Mouse (Mus musculus) liver, adult 2 months (tissue): ENCODE measurements at regions not wholly inside any gene's neighbourhood (a gene's known extent, or its start where the extent isn't known, plus 50 kb on each side); places are given as distances from the start of the nearest gene placed in this dataset.

ENCODE experiments used
- CTCF ChIP-seq: fragments of 200-500 bp; IDR thresholded peaks from 2 replicates; pipeline ENCODE4 v1.5.1; 2011; ENCODE audit warnings: low read depth, low read length, control low read depth
- POLR2A ChIP-seq: fragments of 200-500 bp; IDR thresholded peaks from 2 replicates; pipeline ENCODE4 v1.6.1; 2011; ENCODE audit warnings: low read length, control low read depth; ENCODE audit not compliant: insufficient read depth; ENCODE audit errors: extremely low read depth

GRCm38 (mm10) chr3:27782056-27782765, 71.1 kb upstream of the Fndc3b start:
- TF ChIP-seq CTCF = no peak
- no peak for TF ChIP-seq POLR2A
